Mouse (Mus musculus) heart, embryonic 10.5 days (tissue): Measurements from ENCODE around the gene Eif3i. TPM values are rescaled to one million over a fixed set of nuclear protein-coding genes. Genes with fewer than 3 reads are reported as not detected.

ENCODE experiments used
- DNase-seq: peaks from one replicate; pipeline ENCODE4 v3.0.0-alpha.2; 2017; ENCODE audit warnings: low spot score
- H3K27ac ChIP-seq: fragments of 300-500 bp; sonication (generic); 2 replicates; pipeline ENCODE4 v1.5.1; 2016; ENCODE audit warnings: mild to moderate bottlenecking
- H3K27me3 ChIP-seq: fragments of 300-500 bp; sonication (generic); 2 replicates; pipeline ENCODE4 v1.6.1; 2016; ENCODE audit warnings: mild to moderate bottlenecking; ENCODE audit not compliant: poor library complexity, insufficient read depth, severe bottlenecking
- H3K36me3 ChIP-seq: fragments of 300-500 bp; sonication (generic); 2 replicates; pipeline ENCODE4 v1.6.1; 2016; ENCODE audit warnings: mild to moderate bottlenecking, moderate library complexity
- H3K4me1 ChIP-seq: fragments of 300-500 bp; sonication (generic); 2 replicates; pipeline ENCODE4 v1.6.1; 2016; ENCODE audit warnings: mild to moderate bottlenecking
- H3K4me3 ChIP-seq: fragments of 300-500 bp; sonication (generic); 2 replicates; pipeline ENCODE4 v1.5.1; 2016; ENCODE audit warnings: mild to moderate bottlenecking, moderate library complexity
- H3K9me3 ChIP-seq: fragments of 300-500 bp; sonication (generic); 2 replicates; pipeline ENCODE4 v1.6.1; 2016; ENCODE audit warnings: mild to moderate bottlenecking, moderate library complexity
- WGBS: fragments of 180-500 bp; shearing (Covaris S2); methylation state at CpG from one replicate; pipeline ENCODE4 v1.1.7; 2016; 5-methylcytosine and 5-hydroxymethylcytosine counted together
- polyA plus RNA-seq: library from polyadenylated mRNA; unstranded; fragments of >200 nt; fragmentation: Nextera tagmentation; extraction: Ambion mirVana; gene quantifications from 2 replicates; pipeline ENCODE4 v1.2.1, GENCODE M21; 2016

The Eif3i gene
- 212 and 236 TPM in 2 replicates for polyA plus RNA-seq

- peak within 1 kb of the TSS; percentile 96 for H3K27ac ChIP-seq
- H3K4me3 ChIP-seq = peak within 1 kb of the TSS; percentile 93
- peak; percentile 94 for DNase-seq
- H3K27me3 ChIP-seq = no peaks in the 10 kb centered on the region
- peaks cover 62% of the 10 kb centered on the region for H3K36me3 ChIP-seq
- WGBS = under 1% methylated on average over 71 of the region's 74 CpGs
- no peaks in the 10 kb centered on the region for H3K9me3 ChIP-seq
- peaks cover 34% of the 10 kb centered on the region for H3K4me1 ChIP-seq
Measured at GRCm38 (mm10) chr4:129600233-129601158, at the start of gene Eif3i, which contains the start of gene Tmem234. Gene Eif3i (minus strand): TSS chr4:129600648. Gene Tmem234 (plus strand): TSS chr4:129600668.

- 72% methylated on average over 1 of the region's 1 CpGs for WGBS
- Histone ChIP-seq H3K4me1 (no peaks in the 10 kb centered on the region), H3K9me3 (no peaks in the 10 kb centered on the region), H3K4me3 (no peak overlapping the region), H3K36me3 (peaks cover 92% of the 10 kb centered on the region), H3K27ac (no peak overlapping the region), H3K27me3 (no peaks in the 10 kb centered on the region)
- no peak for DNase-seq
Measured at GRCm38 (mm10) chr4:129648656-129649055, 48.2 kb upstream of the Eif3i start.

- no peak overlapping the region for H3K4me3 ChIP-seq
Measured at GRCm38 (mm10) chr4:129645204-129645603, 44.8 kb upstream of the Eif3i start.

GRCm38 (mm10) chr4:129641756-129642155 lies 41.3 kb upstream of the Eif3i start:
- WGBS = 49% methylated on average over 5 of the region's 5 CpGs
- DNase-seq = no peak

More at GRCm38 (mm10) chr4:129645204-129645603, 44.8 kb upstream of the Eif3i start:
- Histone ChIP-seq H3K9me3 (no peaks in the 10 kb centered on the region), H3K4me1 (no peaks in the 10 kb centered on the region), H3K27me3 (no peaks in the 10 kb centered on the region), H3K36me3 (peaks cover 60% of the 10 kb centered on the region), H3K27ac (no peak overlapping the region)
- WGBS = 90% methylated on average over 6 of the region's 6 CpGs
- DNase-seq = no peak

GRCm38 (mm10) chr4:129640638-129641467 lies 40.4 kb upstream of the Eif3i start, which contains the start of gene Txlna:
Gene Txlna (minus strand): TSS chr4:129641065.
- WGBS = under 1% methylated on average over 60 of the region's 60 CpGs
- Histone ChIP-seq H3K27me3 (no peaks in the 10 kb centered on the region), H3K4me3 (peak within 1 kb of the TSS; percentile 76), H3K4me1 (peaks cover 15% of the 10 kb centered on the region), H3K27ac (peak within 1 kb of the TSS; percentile 94), H3K36me3 (peaks cover 54% of the 10 kb centered on the region), H3K9me3 (no peaks in the 10 kb centered on the region)
- peak; percentile 99 for DNase-seq

More at GRCm38 (mm10) chr4:129641756-129642155, 41.3 kb upstream of the Eif3i start:
- Histone ChIP-seq H3K27me3 (no peaks in the 10 kb centered on the region), H3K4me3 (peak overlapping the region; percentile 76), H3K36me3 (peaks cover 54% of the 10 kb centered on the region), H3K27ac (no peak overlapping the region; the same call in 1 of the 2 replicates), H3K9me3 (no peaks in the 10 kb centered on the region), H3K4me1 (peaks cover 15% of the 10 kb centered on the region)

- WGBS = 11% methylated on average over 17 of the region's 17 CpGs
- H3K9me3 ChIP-seq = no peaks in the 10 kb centered on the region
- DNase-seq = no peak
Measured at GRCm38 (mm10) chr4:129640101-129640637, 39.7 kb upstream of the Eif3i start.

GRCm38 (mm10) chr4:129639221-129639620 lies 38.8 kb upstream of the Eif3i start:
- Histone ChIP-seq H3K27me3 (no peaks in the 10 kb centered on the region), H3K4me1 (peaks cover 15% of the 10 kb centered on the region), H3K36me3 (peaks cover 54% of the 10 kb centered on the region), H3K27ac (no peak overlapping the region), H3K4me3 (peak overlapping the region; percentile 76), H3K9me3 (no peaks in the 10 kb centered on the region)
- WGBS = 86% methylated on average over 15 of the region's 15 CpGs
- DNase-seq = no peak

More at GRCm38 (mm10) chr4:129640101-129640637, 39.7 kb upstream of the Eif3i start:
- Histone ChIP-seq H3K36me3 (peaks cover 52% of the 10 kb centered on the region), H3K27me3 (no peaks in the 10 kb centered on the region), H3K4me3 (peak overlapping the region; percentile 76), H3K27ac (peak overlapping the region; percentile 94), H3K4me1 (peaks cover 15% of the 10 kb centered on the region)

GRCm38 (mm10) chr4:129633852-129634251 lies 33.4 kb upstream of the Eif3i start:
- Histone ChIP-seq H3K9me3 (no peaks in the 10 kb centered on the region), H3K4me3 (no peak overlapping the region), H3K36me3 (peaks cover 95% of the 10 kb centered on the region), H3K4me1 (peaks cover 2% of the 10 kb centered on the region), H3K27ac (no peak overlapping the region), H3K27me3 (no peaks in the 10 kb centered on the region)
- DNase-seq = no peak
- WGBS = 90% methylated on average over 6 of the region's 6 CpGs

- Histone ChIP-seq H3K4me3 (no peak overlapping the region), H3K27me3 (no peaks in the 10 kb centered on the region), H3K9me3 (no peaks in the 10 kb centered on the region), H3K4me1 (no peaks in the 10 kb centered on the region), H3K36me3 (peaks cover 98% of the 10 kb centered on the region), H3K27ac (no peak overlapping the region)
- no peak for DNase-seq
- 96% methylated on average over 12 of the region's 12 CpGs for WGBS
Measured at GRCm38 (mm10) chr4:129631867-129632266, 31.4 kb upstream of the Eif3i start.

- 86% methylated on average over 4 of the region's 4 CpGs for WGBS
- Histone ChIP-seq H3K27ac (no peak overlapping the region), H3K9me3 (no peaks in the 10 kb centered on the region), H3K27me3 (no peaks in the 10 kb centered on the region), H3K4me1 (no peaks in the 10 kb centered on the region; the same call in 1 of the 2 replicates), H3K4me3 (no peak overlapping the region), H3K36me3 (peaks cover 98% of the 10 kb centered on the region)
- DNase-seq = no peak
Measured at GRCm38 (mm10) chr4:129630944-129631343, 30.5 kb upstream of the Eif3i start.

- H3K9me3 ChIP-seq = no peaks in the 10 kb centered on the region
- DNase-seq = no peak
- no peak overlapping the region for H3K4me3 ChIP-seq
- H3K27ac ChIP-seq = no peak overlapping the region
- peaks cover 56% of the 10 kb centered on the region for H3K36me3 ChIP-seq
- WGBS = 77% methylated on average over 6 of the region's 6 CpGs
- H3K27me3 ChIP-seq = no peaks in the 10 kb centered on the region
- H3K4me1 ChIP-seq = peaks cover 35% of the 10 kb centered on the region
Measured at GRCm38 (mm10) chr4:129626035-129626434, 25.6 kb upstream of the Eif3i start.

- peaks cover 53% of the 10 kb centered on the region for H3K36me3 ChIP-seq
- peak overlapping the region; percentile 76; the same call in 1 of the 2 replicates for H3K4me3 ChIP-seq
- H3K27ac ChIP-seq = peak overlapping the region; percentile 89; the same call in 1 of the 2 replicates
- peaks cover 35% of the 10 kb centered on the region for H3K4me1 ChIP-seq
- DNase-seq = no peak
- 37% methylated on average over 4 of the region's 4 CpGs for WGBS
- H3K9me3 ChIP-seq = no peaks in the 10 kb centered on the region
- H3K27me3 ChIP-seq = no peaks in the 10 kb centered on the region
Measured at GRCm38 (mm10) chr4:129625496-129625895, 25.0 kb upstream of the Eif3i start.
